ENCODE assay signal across 18 mouse cellular contexts in the genomic region with DNA sequence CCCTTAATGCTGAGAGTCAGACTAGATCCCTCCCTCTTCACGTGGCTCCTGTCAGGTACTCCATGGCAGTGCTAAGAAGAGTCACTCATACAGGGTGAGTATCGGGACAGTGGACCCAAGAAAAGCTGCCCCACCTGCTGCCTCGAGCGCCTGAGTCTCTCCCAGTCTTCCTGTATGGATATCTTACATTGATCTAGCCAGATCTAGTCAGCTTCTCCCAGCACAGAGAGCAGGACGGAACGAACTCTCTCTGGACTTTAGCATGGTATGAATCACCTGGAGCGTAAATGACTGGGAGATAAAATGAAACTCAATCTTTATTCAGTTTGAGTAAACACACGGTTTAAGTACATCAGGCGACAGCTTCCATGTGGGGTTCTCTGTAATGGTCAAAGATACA. TPM values are rescaled to one million over a fixed set of nuclear protein-coding genes. Genes with fewer than 3 reads are reported as not detected.
"Had no signal": no experiment of that assay in that cellular context is flagged by ENCODE, and none has a peak within 500 bp of the region (broad histone marks: within the 10 kb centered on the region; RNA-seq: fewer than 3 reads in every experiment).

No protein-coding gene starts in this region.

- H3K9me3 ChIP-seq: midbrain, embryonic 10.5 days; midbrain, embryonic 12.5 days; neural tube, embryonic 13.5 days; neural tube, embryonic 15.5 days had no signal

- H3K36me3 ChIP-seq: midbrain, embryonic 10.5 days; midbrain, embryonic 12.5 days; neural tube, embryonic 13.5 days; neural tube, embryonic 15.5 days had no signal

- H3K27ac ChIP-seq: liver, embryonic 14.5 days; midbrain, embryonic 10.5 days; midbrain, embryonic 12.5 days; neural tube, embryonic 13.5 days; neural tube, embryonic 15.5 days had no signal

- H3K4me3 ChIP-seq: midbrain, embryonic 10.5 days; midbrain, embryonic 12.5 days; myocyte; neural tube, embryonic 13.5 days; neural tube, embryonic 15.5 days had no signal

- H3K4me2 ChIP-seq: lung, embryonic 14.5 days; midbrain, embryonic 12.5 days; neural tube, embryonic 13.5 days; neural tube, embryonic 15.5 days had no signal

- DNase-seq: lung, embryonic 14.5 days; lung, postnatal 10 days; lung, postnatal 4 days; midbrain, embryonic 14.5 days; retina, postnatal 1 day; right cerebral cortex, adult 18-20 months; right cerebral cortex, postnatal 25 days; right cerebral cortex, postnatal 4 days; thymus, adult 18-20 months; thymus, postnatal 14 days; thymus, postnatal 36 days had no signal

- H3K4me1 ChIP-seq: midbrain, embryonic 10.5 days; midbrain, embryonic 12.5 days had no signal

- H3K27me3 ChIP-seq: midbrain, embryonic 12.5 days; neural tube, embryonic 13.5 days; neural tube, embryonic 15.5 days had no signal

- ATAC-seq: midbrain, embryonic 16.5 days had no signal

- H3K9ac ChIP-seq: liver, embryonic 14.5 days; lung, embryonic 14.5 days; midbrain, embryonic 12.5 days; neural tube, embryonic 13.5 days; neural tube, embryonic 15.5 days had no signal

RNA-seq across cellular contexts. Expression of a gene that starts 22.2 kb away (rescaled TPM):
- polyA plus RNA-seq: liver, embryonic 14.5 days; lung, embryonic 14.5 days; neural tube, embryonic 15.5 days had no signal
